Mouse (Mus musculus) liver, embryonic 15.5 days (tissue): ENCODE measurements around the gene Ank2. TPM values are rescaled to one million over a fixed set of nuclear protein-coding genes. Genes with fewer than 3 reads are reported as not detected.
"Not testable (repeated sequence)": the region's sequence is repeated elsewhere in the genome, so short reads cannot be mapped to it uniquely, and the experiment has no call there.

ENCODE experiments used
- ATAC-seq: fragments of 200-750 bp; cut with Nextera tagmentation; 2 replicates; pipeline ENCODE4 v1.8.0; 2017; ENCODE audit warnings: moderate number of reproducible peaks, mild to moderate bottlenecking, moderate library complexity; ENCODE audit not compliant: insufficient read depth
- H3K27ac ChIP-seq: fragments of 300-500 bp; sonication (generic); replicated peaks from 2 replicates; pipeline ENCODE4 v1.5.1; 2015; ENCODE audit warnings: mild to moderate bottlenecking, inconsistent platforms
- H3K27me3 ChIP-seq: fragments of 300-500 bp; sonication (generic); 2 replicates; pipeline ENCODE4 v1.6.1; 2015; ENCODE audit warnings: mild to moderate bottlenecking, inconsistent platforms
- H3K36me3 ChIP-seq: fragments of 300-500 bp; sonication (generic); replicated peaks from 2 replicates; pipeline ENCODE4 v1.6.1; 2015; ENCODE audit warnings: moderate library complexity, mild to moderate bottlenecking, inconsistent platforms
- H3K4me1 ChIP-seq: fragments of 300-500 bp; sonication (generic); replicated peaks from 2 replicates; pipeline ENCODE4 v1.6.1; 2015; ENCODE audit warnings: inconsistent platforms
- H3K4me2 ChIP-seq: fragments of 300-500 bp; sonication (generic); 2 replicates; pipeline ENCODE4 v1.6.1; 2015; ENCODE audit warnings: moderate library complexity, mild to moderate bottlenecking, inconsistent platforms
- H3K4me3 ChIP-seq: fragments of 300-500 bp; sonication (generic); replicated peaks from 2 replicates; pipeline ENCODE4 v1.5.1; 2015; ENCODE audit warnings: mild to moderate bottlenecking, inconsistent platforms
- H3K9ac ChIP-seq: fragments of 300-500 bp; sonication (generic); 2 replicates; pipeline ENCODE4 v1.6.1; 2015; ENCODE audit warnings: moderate library complexity, mild to moderate bottlenecking, inconsistent platforms
- H3K9me3 ChIP-seq: fragments of 300-500 bp; sonication (generic); replicated peaks from 2 replicates; pipeline ENCODE4 v1.6.1; 2016; ENCODE audit warnings: inconsistent platforms
- WGBS: fragments of 180-500 bp; shearing (Covaris S2); methylation state at CpG from one replicate; pipeline ENCODE4 v1.1.7; 2015; ENCODE audit warnings: mixed read lengths; ENCODE audit not compliant: insufficient replicate concordance; 5-methylcytosine and 5-hydroxymethylcytosine counted together
- polyA plus RNA-seq: library from polyadenylated mRNA; unstranded; fragments of >200 nt; fragmentation: Nextera tagmentation; extraction: Ambion mirVana; gene quantifications from 2 replicates; pipeline ENCODE4 v1.2.1, GENCODE M21; 2015

Ank2 gene
- polyA plus RNA-seq, 1 experiment from 2014 or later = 6.6 TPM

GRCm38 (mm10) chr3:127414438-127414837 lies 84.7 kb downstream of the Ank2 start:
- Histone ChIP-seq H3K27ac (no peak overlapping the region), H3K36me3 (no peaks in the 10 kb centered on the region), H3K4me2 (no peak overlapping the region), H3K27me3 (no peaks in the 10 kb centered on the region; the same call in 1 of the 2 replicates), H3K4me1 (no peaks in the 10 kb centered on the region), H3K4me3 (no peak overlapping the region), H3K9me3 (no peaks in the 10 kb centered on the region), H3K9ac (no peak overlapping the region)
- WGBS = 38% methylated on average over 1 of the region's 1 CpGs
- no peak for ATAC-seq

GRCm38 (mm10) chr3:127408684-127409550 lies 90.2 kb downstream of the Ank2 start:
- Histone ChIP-seq H3K27ac (no peak overlapping the region), H3K4me2 (peak overlapping the region; percentile 60), H3K9ac (no peak overlapping the region), H3K36me3 (no peaks in the 10 kb centered on the region), H3K4me1 (peaks cover 19% of the 10 kb centered on the region), H3K9me3 (no peaks in the 10 kb centered on the region), H3K27me3 (0 out of 2 replicates have a peak, but pooled peaks cover 5% of the 10 kb centered on the region), H3K4me3 (peak overlapping the region; percentile 44)
- peak; percentile 47 for ATAC-seq
- WGBS = 18% methylated on average over 23 of the region's 23 CpGs

GRCm38 (mm10) chr3:127407868-127408574 lies 91.1 kb downstream of the Ank2 start:
- Histone ChIP-seq H3K4me3 (peak overlapping the region; percentile 44), H3K9me3 (no peaks in the 10 kb centered on the region), H3K4me2 (peak overlapping the region; percentile 60), H3K36me3 (no peaks in the 10 kb centered on the region), H3K4me1 (peaks cover 19% of the 10 kb centered on the region), H3K27me3 (0 out of 2 replicates have a peak, but pooled peaks cover 5% of the 10 kb centered on the region), H3K9ac (no peak overlapping the region), H3K27ac (no peak overlapping the region)
- WGBS = 19% methylated on average over 9 of the region's 9 CpGs
- peak; percentile 51; the same call in 1 of the 2 replicates for ATAC-seq

- WGBS = 46% methylated on average over 4 of the region's 4 CpGs
- H3K4me3 ChIP-seq = no peak overlapping the region
- H3K9ac ChIP-seq = no peak overlapping the region
- H3K36me3 ChIP-seq = no peaks in the 10 kb centered on the region
- H3K27me3 ChIP-seq = 0 out of 2 replicates have a peak, but pooled peaks cover 5% of the 10 kb centered on the region
- ATAC-seq = peak; percentile 83
- no peaks in the 10 kb centered on the region for H3K9me3 ChIP-seq
- peak overlapping the region; percentile 37 for H3K4me2 ChIP-seq
- no peak overlapping the region for H3K27ac ChIP-seq
- H3K4me1 ChIP-seq = peaks cover 19% of the 10 kb centered on the region
Measured at GRCm38 (mm10) chr3:127406883-127407282, 92.3 kb downstream of the Ank2 start.

- H3K27ac ChIP-seq = no peak overlapping the region
- H3K9me3 ChIP-seq = no peaks in the 10 kb centered on the region
- H3K36me3 ChIP-seq = no peaks in the 10 kb centered on the region
- WGBS = 57% methylated on average over 3 of the region's 3 CpGs
- 0 out of 2 replicates have a peak, but pooled peaks cover 5% of the 10 kb centered on the region for H3K27me3 ChIP-seq
- no peak overlapping the region for H3K9ac ChIP-seq
- no peak overlapping the region for H3K4me2 ChIP-seq
- H3K4me1 ChIP-seq = peaks cover 19% of the 10 kb centered on the region
- no peak overlapping the region for H3K4me3 ChIP-seq
- ATAC-seq = no peak
Measured at GRCm38 (mm10) chr3:127404371-127404770, 94.8 kb downstream of the Ank2 start.

- Histone ChIP-seq H3K4me2 (no peak overlapping the region), H3K9ac (no peak overlapping the region), H3K36me3 (no peaks in the 10 kb centered on the region), H3K4me1 (no peaks in the 10 kb centered on the region), H3K4me3 (no peak overlapping the region), H3K27ac (no peak overlapping the region), H3K27me3 (no peaks in the 10 kb centered on the region), H3K9me3 (no peaks in the 10 kb centered on the region)
- WGBS = 77% methylated on average over 5 of the region's 5 CpGs
- ATAC-seq = no peak
Measured at GRCm38 (mm10) chr3:127400976-127401375, 98.2 kb downstream of the Ank2 start.

- H3K9ac ChIP-seq, ATAC-seq, H3K27ac ChIP-seq, H3K36me3 ChIP-seq, H3K4me1 ChIP-seq, H3K27me3 ChIP-seq, H3K9me3 ChIP-seq, H3K4me2 ChIP-seq, H3K4me3 ChIP-seq: not testable (repeated sequence)
- 70% methylated on average over 3 of the region's 3 CpGs for WGBS
Measured at GRCm38 (mm10) chr3:127400468-127400867, 98.7 kb downstream of the Ank2 start.

- H3K27me3 ChIP-seq = no peaks in the 10 kb centered on the region
- no peak for ATAC-seq
- H3K4me2 ChIP-seq = no peak overlapping the region
- no peaks in the 10 kb centered on the region for H3K36me3 ChIP-seq
- H3K4me3 ChIP-seq = no peak overlapping the region
- WGBS = 78% methylated on average over 9 of the region's 9 CpGs
- no peak overlapping the region for H3K9ac ChIP-seq
- no peaks in the 10 kb centered on the region for H3K9me3 ChIP-seq
- H3K4me1 ChIP-seq = no peaks in the 10 kb centered on the region
- no peak overlapping the region for H3K27ac ChIP-seq
Measured at GRCm38 (mm10) chr3:127397774-127398173, 101.4 kb downstream of the Ank2 start.

GRCm38 (mm10) chr3:127395202-127395601 lies 103.9 kb downstream of the Ank2 start:
- ATAC-seq = no peak
- no peaks in the 10 kb centered on the region for H3K9me3 ChIP-seq
- no peaks in the 10 kb centered on the region for H3K4me1 ChIP-seq
- H3K9ac ChIP-seq = no peak overlapping the region
- no peak overlapping the region for H3K4me2 ChIP-seq
- H3K27ac ChIP-seq = no peak overlapping the region
- 64% methylated on average over 8 of the region's 8 CpGs for WGBS
- H3K27me3 ChIP-seq = no peaks in the 10 kb centered on the region
- no peak overlapping the region for H3K4me3 ChIP-seq
- H3K36me3 ChIP-seq = no peaks in the 10 kb centered on the region

GRCm38 (mm10) chr3:127387016-127387517 lies 112.1 kb downstream of the Ank2 start:
- H3K9me3 ChIP-seq = no peaks in the 10 kb centered on the region
- H3K4me3 ChIP-seq = no peak overlapping the region
- H3K36me3 ChIP-seq = no peaks in the 10 kb centered on the region
- H3K27ac ChIP-seq = no peak overlapping the region
- no peak overlapping the region for H3K4me2 ChIP-seq
- H3K9ac ChIP-seq = no peak overlapping the region
- no peaks in the 10 kb centered on the region for H3K4me1 ChIP-seq
- H3K27me3 ChIP-seq = no peaks in the 10 kb centered on the region
- WGBS = 75% methylated on average over 14 of the region's 14 CpGs
- ATAC-seq = no peak

GRCm38 (mm10) chr3:127383231-127383630 lies 115.9 kb downstream of the Ank2 start:
- Histone ChIP-seq H3K9ac (no peak overlapping the region), H3K36me3 (no peaks in the 10 kb centered on the region), H3K27me3 (no peaks in the 10 kb centered on the region), H3K4me3 (no peak overlapping the region), H3K9me3 (no peaks in the 10 kb centered on the region), H3K4me2 (no peak overlapping the region), H3K27ac (no peak overlapping the region), H3K4me1 (no peaks in the 10 kb centered on the region)
- ATAC-seq = no peak
- WGBS = 63% methylated on average over 3 of the region's 3 CpGs
